Mouse (Mus musculus) myocyte (in vitro differentiated cells): Measurements from ENCODE around the gene Olfr1396.

Experiments
- E2F4 ChIP-seq: IDR thresholded peaks from one replicate; pipeline ENCODE4 v1.6.1; 2011; ENCODE audit warnings: mild to moderate bottlenecking, control low read depth, moderate library complexity; ENCODE audit not compliant: insufficient read depth
- MAX ChIP-seq: IDR thresholded peaks from one replicate; pipeline ENCODE4 v1.6.1; 2011; ENCODE audit warnings: low read depth, mild to moderate bottlenecking, control low read depth
- MYOD1 ChIP-seq, 3 experiments: IDR thresholded peaks; one replicate each; pipeline ENCODE4 v1.6.1; 2011; ENCODE audit warnings: control low read depth in 2 of 3, low read depth in 2 of 3, mild to moderate bottlenecking in 2 of 3, moderate library complexity in 1 of 3; ENCODE audit not compliant: insufficient read length in 2 of 3, control insufficient read depth in 1 of 3
- POLR2A ChIP-seq: IDR thresholded peaks from one replicate; pipeline ENCODE4 v1.6.1; 2011; ENCODE audit warnings: low read depth, mild to moderate bottlenecking, control low read depth, moderate library complexity; ENCODE audit not compliant: insufficient read length
- POLR2AphosphoS2 ChIP-seq: IDR thresholded peaks from one replicate; pipeline ENCODE4 v1.6.1; 2011; ENCODE audit warnings: low read depth, control low read depth; ENCODE audit not compliant: insufficient read length
- TCF12 ChIP-seq: IDR thresholded peaks from one replicate; pipeline ENCODE4 v1.6.1; 2011; ENCODE audit warnings: mild to moderate bottlenecking, control low read depth; ENCODE audit not compliant: poor library complexity, insufficient read depth, severe bottlenecking
- TCF3 ChIP-seq: IDR thresholded peaks from one replicate; pipeline ENCODE4 v1.6.1; 2011; ENCODE audit warnings: low read depth, control low read depth; ENCODE audit not compliant: insufficient read length
- USF1 ChIP-seq: IDR thresholded peaks from one replicate; pipeline ENCODE4 v1.6.1; 2011; ENCODE audit warnings: low read depth, mild to moderate bottlenecking, control low read depth, moderate library complexity

DNA sequence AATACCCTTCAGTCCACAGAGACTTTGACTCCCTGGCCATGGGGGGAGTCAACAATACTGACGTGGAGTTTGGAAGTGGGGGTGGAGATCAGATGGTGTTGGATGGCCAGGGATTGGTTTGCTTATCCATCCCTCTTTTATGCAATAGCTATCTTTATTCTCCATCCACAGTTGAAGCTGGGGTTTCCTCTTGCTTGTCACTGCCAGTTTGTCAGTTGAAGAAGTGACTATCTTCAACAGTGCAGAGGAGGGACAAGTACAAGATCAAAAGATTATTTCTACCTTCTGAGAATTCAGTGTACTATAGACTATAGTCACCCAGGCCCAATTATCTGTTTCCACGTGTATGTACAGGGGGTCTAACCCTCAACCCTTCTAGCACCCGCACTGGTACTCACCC lies 30.9 kb downstream of the Olfr1396 start:
- TF ChIP-seq TCF12 (no peak), USF1 (no peak), POLR2A (no peak), MYOD1 (IDR thresholded peaks at IDR 0.05; ENCODE audit: control insufficient read depth in 1 of 3, insufficient read length in 2 of 3, low read depth in 2 of 3) (no peak), POLR2AphosphoS2 (no peak), TCF3 (no peak), E2F4 (no peak), MAX (no peak)
